Mouse (Mus musculus) MEL (cell line): ENCODE data around the gene 1700123O20Rik. TPM values are rescaled to one million over a fixed set of nuclear protein-coding genes. Genes with fewer than 3 reads are reported as not detected.

Experiments used
- DNase-seq: peaks from one replicate; pipeline ENCODE4 v3.0.0; 2011; ENCODE audit warnings: low read depth, low spot score
- H3K27ac ChIP-seq: 2 replicates; pipeline ENCODE4 v1.5.1; 2012; ENCODE audit warnings: low read depth, mild to moderate bottlenecking, control low read depth, low read length, moderate library complexity; ENCODE audit not compliant: control insufficient read depth
- H3K27me3 ChIP-seq, 2 experiments: fragments of 150-350 bp in 1 of 2; sonication (generic) in 1 of 2; 2 replicates each; pipeline ENCODE4 v1.6.1; 2012; ENCODE audit warnings: low read length in 2 of 2, mild to moderate bottlenecking in 2 of 2, improper control_type of control experiment in 1 of 2, moderate library complexity in 1 of 2; ENCODE audit not compliant: insufficient read depth in 2 of 2, control insufficient read depth in 1 of 2
- H3K36me3 ChIP-seq, 2 experiments: 2 replicates each; pipeline ENCODE4 v1.6.1; 2012 to 2014; ENCODE audit warnings: low read length in 2 of 2, improper control_type of control experiment in 1 of 2, inconsistent platforms in 1 of 2, mild to moderate bottlenecking in 1 of 2; ENCODE audit not compliant: insufficient read depth in 2 of 2, control insufficient read depth in 1 of 2
- H3K4me1 ChIP-seq, 2 experiments: fragments of 150-350 bp in 1 of 2; sonication (generic) in 1 of 2; 2 replicates each; pipeline ENCODE4 v1.6.1; 2012; ENCODE audit warnings: low read length in 2 of 2, improper control_type of control experiment in 1 of 2, mild to moderate bottlenecking in 1 of 2; ENCODE audit not compliant: insufficient read depth in 2 of 2, control insufficient read depth in 1 of 2
- H3K4me3 ChIP-seq, 2 experiments: fragments of 150-350 bp in 1 of 2; sonication (generic) in 1 of 2; 2 replicates each; pipeline ENCODE4 v1.5.1; 2012; ENCODE audit warnings: low read depth in 2 of 2, low read length in 2 of 2, mild to moderate bottlenecking in 2 of 2, moderate library complexity in 2 of 2, control low read depth in 1 of 2, improper control_type of control experiment in 1 of 2; ENCODE audit not compliant: control insufficient read depth in 1 of 2, insufficient read depth in 1 of 2
- H3K79me2 ChIP-seq: 2 replicates; pipeline ENCODE4 v1.6.1; 2012; ENCODE audit warnings: mild to moderate bottlenecking, low read length, moderate library complexity; ENCODE audit not compliant: control insufficient read depth, poor library complexity, insufficient read depth
- H3K9ac ChIP-seq: 2 replicates; pipeline ENCODE4 v1.6.1; 2012; ENCODE audit warnings: low read depth, mild to moderate bottlenecking, control low read depth, low read length, moderate library complexity; ENCODE audit not compliant: control insufficient read depth, poor library complexity, severe bottlenecking
- H3K9me3 ChIP-seq: fragments of 150-350 bp; sonication (generic); replicated peaks from 2 replicates; pipeline ENCODE4 v1.6.1; 2012; ENCODE audit warnings: mild to moderate bottlenecking, low read length, improper control_type of control experiment, moderate library complexity; ENCODE audit not compliant: insufficient read depth
- BHLHE40 ChIP-seq: IDR thresholded peaks from 2 replicates; pipeline ENCODE4 v1.6.1; 2012; ENCODE audit warnings: low read depth, mild to moderate bottlenecking, inconsistent platforms, low read length, improper control_type of control experiment, borderline replicate concordance
- CHD2 ChIP-seq: IDR thresholded peaks from 2 replicates; pipeline ENCODE4 v1.6.1; 2011; ENCODE audit warnings: low read length, improper control_type of control experiment
- ELF1 ChIP-seq: IDR thresholded peaks from 2 replicates; pipeline ENCODE4 v1.6.1; 2014; ENCODE audit warnings: low read depth, mild to moderate bottlenecking, inconsistent platforms, low read length, improper control_type of control experiment, moderate library complexity
- EP300 ChIP-seq, 2 experiments: IDR thresholded peaks; 2 replicates each; pipeline ENCODE4 v1.6.1; 2011; ENCODE audit warnings: improper control_type of control experiment in 2 of 2, low read length in 2 of 2, low read depth in 1 of 2, mild to moderate bottlenecking in 1 of 2
- GABPA ChIP-seq: IDR thresholded peaks from 2 replicates; pipeline ENCODE4 v1.6.1; 2012; ENCODE audit warnings: low read depth, mild to moderate bottlenecking, inconsistent platforms, low read length, improper control_type of control experiment, moderate library complexity
- MAFK ChIP-seq: IDR thresholded peaks from 2 replicates; pipeline ENCODE4 v1.6.1; 2011; ENCODE audit warnings: low read depth, mild to moderate bottlenecking, low read length, improper control_type of control experiment, borderline replicate concordance
- MXI1 ChIP-seq: IDR thresholded peaks from 2 replicates; pipeline ENCODE4 v1.6.1; 2011; ENCODE audit warnings: mild to moderate bottlenecking, low read depth, low read length, improper control_type of control experiment
- MYC ChIP-seq: IDR thresholded peaks from 2 replicates; pipeline ENCODE4 v1.6.1; 2011; ENCODE audit warnings: low read depth, mild to moderate bottlenecking, low read length, improper control_type of control experiment, moderate library complexity
- NELFE ChIP-seq: IDR thresholded peaks from 2 replicates; pipeline ENCODE4 v1.6.1; 2011; ENCODE audit warnings: low read depth, low read length, improper control_type of control experiment
- POLR2AphosphoS5 ChIP-seq: IDR thresholded peaks from 2 replicates; pipeline ENCODE4 v1.6.1; 2012; ENCODE audit warnings: low read depth, borderline replicate concordance, mild to moderate bottlenecking, inconsistent platforms, low read length, moderate library complexity, mixed read lengths
- RCOR1 ChIP-seq: IDR thresholded peaks from 2 replicates; pipeline ENCODE4 v1.6.1; 2012; ENCODE audit warnings: low read depth, mild to moderate bottlenecking, inconsistent platforms, low read length, improper control_type of control experiment
- USF1 ChIP-seq: IDR thresholded peaks from 2 replicates; pipeline ENCODE4 v1.6.1; 2014; ENCODE audit warnings: low read depth, mild to moderate bottlenecking, inconsistent platforms, low read length, improper control_type of control experiment, moderate library complexity
- USF2 ChIP-seq, 2 experiments: IDR thresholded peaks; 2 replicates each; pipeline ENCODE4 v1.6.1; 2011 to 2012; ENCODE audit warnings: improper control_type of control experiment in 2 of 2, low read length in 2 of 2, borderline replicate concordance in 1 of 2, inconsistent platforms in 1 of 2, low read depth in 1 of 2, mild to moderate bottlenecking in 1 of 2; ENCODE audit not compliant: insufficient read depth in 1 of 2
- ZKSCAN1 ChIP-seq: IDR thresholded peaks from 2 replicates; pipeline ENCODE4 v1.6.1; 2012; ENCODE audit warnings: low read depth, mild to moderate bottlenecking, inconsistent platforms, low read length, improper control_type of control experiment, moderate library complexity
- polyA plus RNA-seq, 2 experiments: library from polyadenylated mRNA; stranded (reverse) in 1 of 2; unstranded in 1 of 2; fragments of >175 nt in 1 of 2; fragments of >200 nt in 1 of 2; gene quantifications; 2 replicates each; pipeline versions ENCODE4 v1.2.1 to v1.2.4; 2012; ENCODE audit warnings: low replicate concordance in 2 of 2, low read depth in 1 of 2; ENCODE audit not compliant: insufficient read length in 2 of 2, insufficient read depth in 1 of 2, missing spikeins in 1 of 2
- total RNA-seq: library from RNA; depleted of rRNA; stranded (reverse); fragments of 300-350 nt; gene quantifications from 2 replicates; pipeline ENCODE4 v1.2.3, GENCODE M21; 2012; rRNA removed

The 1700123O20Rik gene
- total and polyA plus RNA-seq, 3 experiments = 44.2 to 72.8 TPM; not detected in 1

DNA sequence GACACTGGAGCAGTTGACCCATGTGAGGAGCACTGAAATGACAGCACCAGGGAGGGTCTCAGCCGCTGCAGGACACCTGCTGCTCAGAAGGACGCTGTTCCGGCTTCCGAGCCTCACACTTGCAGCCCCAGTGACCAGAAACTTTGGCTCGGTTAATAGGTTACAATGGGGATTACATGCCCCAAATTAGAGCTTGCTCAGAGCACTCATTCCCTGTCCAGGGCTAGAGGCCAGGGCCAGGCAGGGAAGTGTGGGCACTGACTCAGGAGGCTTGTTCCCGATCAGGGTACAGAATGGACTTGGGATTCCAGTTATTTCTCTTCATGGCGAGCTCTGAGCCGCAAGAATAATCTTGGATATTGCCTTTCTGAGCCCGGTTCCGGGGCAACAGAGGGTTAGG lies 51.6 kb downstream of the 1700123O20Rik start:
- Histone ChIP-seq H3K9me3 (no peaks in the 10 kb centered on the region), H3K4me3 (no peak overlapping the region)

More for the DNA sequence above, 51.6 kb downstream of the 1700123O20Rik start:
- Histone ChIP-seq H3K9ac (no peak overlapping the region), H3K36me3 (no peaks in the 10 kb centered on the region), H3K4me1 (peaks cover 0 to 16% of the 10 kb centered on the region in 2 experiments; a peak in 3 of 4 replicates), H3K27ac (no peak overlapping the region), H3K27me3 (no peaks in the 10 kb centered on the region; a peak in 1 of 4 replicates), H3K79me2 (no peaks in the 10 kb centered on the region)
- no peak for DNase-seq
- no peak for TF ChIP-seq EP300 (IDR thresholded peaks at IDR 0.05; ENCODE audit: low read depth in 1 of 2, low read length in 2 of 2)
- TF ChIP-seq NELFE = no peak
- TF ChIP-seq USF1 = no peak
- TF ChIP-seq ELF1 = no peak
- TF ChIP-seq MAFK = no peak
- no peak for TF ChIP-seq RCOR1
- TF ChIP-seq POLR2AphosphoS5 = no peak
- no peak for TF ChIP-seq MXI1
- TF ChIP-seq ZKSCAN1 = no peak
- no peak for TF ChIP-seq GABPA
- no peak for TF ChIP-seq MYC
- no peak for TF ChIP-seq BHLHE40
- TF ChIP-seq CHD2 = no peak
- no peak for TF ChIP-seq USF2 (IDR thresholded peaks at IDR 0.05; ENCODE audit: borderline replicate concordance in 1 of 2, insufficient read depth in 1 of 2, low read depth in 1 of 2, low read length in 2 of 2)

Other genes with a start within 250 kb of the 1700123O20Rik start
- gene Lrp10, start 222.1 kb upstream of the 1700123O20Rik start, total RNA-seq = 53.6 and 55.4 TPM in 2 replicates
- gene Lrp10, start 222.1 kb upstream of the 1700123O20Rik start, polyA plus RNA-seq = 100 to 1,000 TPM in 1 of 2 experiments, not detected in 1; 110 TPM
- gene Rem2, start 210.1 kb upstream of the 1700123O20Rik start, total RNA-seq = 28.6 and 38.8 TPM in 2 replicates
- gene Rem2, start 210.1 kb upstream of the 1700123O20Rik start, polyA plus RNA-seq = 1 to 10 TPM in 1 of 2 experiments, not detected in 1; 4.8 TPM
- gene Prmt5, start 168.7 kb upstream of the 1700123O20Rik start, total RNA-seq = 170 and 192 TPM in 2 replicates
- gene Prmt5, start 168.7 kb upstream of the 1700123O20Rik start, polyA plus RNA-seq = 100 to 1,000 TPM in 1 of 2 experiments, not detected in 1; 167 TPM
- 39.2 and 47.5 TPM in 2 replicates for gene Haus4, start 131.6 kb upstream of the 1700123O20Rik start, total RNA-seq
- 10 to 100 TPM in 1 of 2 experiments, not detected in 1; 73.4 TPM for gene Haus4, start 131.6 kb upstream of the 1700123O20Rik start, polyA plus RNA-seq
- gene Ajuba, start 108.7 kb upstream of the 1700123O20Rik start, total RNA-seq = 0.07 and 0.08 TPM in 2 replicates
- gene Ajuba, start 108.7 kb upstream of the 1700123O20Rik start, polyA plus RNA-seq = under 1 TPM in 1 of 2 experiments, not detected in 1; 0.08 TPM
- gene 4931414P19Rik, start 80.2 kb upstream of the 1700123O20Rik start, total RNA-seq = 1.9 and 2.1 TPM in 2 replicates
- 1 to 10 TPM in 1 of 2 experiments, not detected in 1; 4.8 TPM for gene 4931414P19Rik, start 80.2 kb upstream of the 1700123O20Rik start, polyA plus RNA-seq
- 305 and 327 TPM in 2 replicates for gene Psmb5, start 68.2 kb upstream of the 1700123O20Rik start, total RNA-seq
- gene Psmb5, start 68.2 kb upstream of the 1700123O20Rik start, polyA plus RNA-seq = 100 to 1,000 TPM; 318 to 546 TPM
- gene Psmb11, start 64.8 kb upstream of the 1700123O20Rik start, total RNA-seq = not detected in 2 replicates
- under 1 TPM in 1 of 2 experiments, not detected in 1; 0.06 TPM for gene Psmb11, start 64.8 kb upstream of the 1700123O20Rik start, polyA plus RNA-seq
- gene Gm17606, start 45.3 kb upstream of the 1700123O20Rik start, total RNA-seq = not detected in 2 replicates
- under 1 TPM in 1 of 2 experiments, not detected in 1; 0.99 TPM for gene Gm17606, start 45.3 kb upstream of the 1700123O20Rik start, polyA plus RNA-seq
- 0.89 and 0.92 TPM in 2 replicates for gene Cdh24, start 44.9 kb upstream of the 1700123O20Rik start, total RNA-seq
- gene Cdh24, start 44.9 kb upstream of the 1700123O20Rik start, polyA plus RNA-seq = 1 to 10 TPM in 1 of 2 experiments, not detected in 1; 5.8 TPM
- 110 and 115 TPM in 2 replicates for gene Acin1, start 715 bp downstream of the 1700123O20Rik start, total RNA-seq
- gene Acin1, start 715 bp downstream of the 1700123O20Rik start, polyA plus RNA-seq = 100 to 1,000 TPM; 103 to 248 TPM
- gene Gm29776, start 12.6 kb downstream of the 1700123O20Rik start, total RNA-seq = not detected in 2 replicates
- not detected for gene Gm29776, start 12.6 kb downstream of the 1700123O20Rik start, polyA plus RNA-seq
- not detected in 2 replicates for gene Cebpe, start 26.0 kb downstream of the 1700123O20Rik start, total RNA-seq
- under 1 TPM in 1 of 2 experiments, not detected in 1; 0.32 TPM for gene Cebpe, start 26.0 kb downstream of the 1700123O20Rik start, polyA plus RNA-seq
- 0.07 and 0.08 TPM in 2 replicates for gene Slc7a8, start 95.7 kb downstream of the 1700123O20Rik start, total RNA-seq
- under 1 TPM in 1 of 2 experiments, not detected in 1; 0.29 TPM for gene Slc7a8, start 95.7 kb downstream of the 1700123O20Rik start, polyA plus RNA-seq
- gene Rnf212b, start 127.9 kb downstream of the 1700123O20Rik start, total RNA-seq = not detected in 2 replicates
- gene Rnf212b, start 127.9 kb downstream of the 1700123O20Rik start, polyA plus RNA-seq = not detected
- 4.7 and 4.9 TPM in 2 replicates for gene Homez, start 184.7 kb downstream of the 1700123O20Rik start, total RNA-seq
- 1 to 10 TPM in 1 of 2 experiments, not detected in 1; 8.5 TPM for gene Homez, start 184.7 kb downstream of the 1700123O20Rik start, polyA plus RNA-seq
- 0.56 and 0.73 TPM in 2 replicates for gene Ppp1r3e, start 191.3 kb downstream of the 1700123O20Rik start, total RNA-seq
- 1 to 10 TPM in 1 of 2 experiments, not detected in 1; 1.2 TPM for gene Ppp1r3e, start 191.3 kb downstream of the 1700123O20Rik start, polyA plus RNA-seq
- 10.5 and 12.5 TPM in 2 replicates for gene Bcl2l2, start 197.2 kb downstream of the 1700123O20Rik start, total RNA-seq
- 10 to 100 TPM in 1 of 2 experiments, not detected in 1; 18.8 TPM for gene Bcl2l2, start 197.2 kb downstream of the 1700123O20Rik start, polyA plus RNA-seq
- 0.58 and 0.88 TPM in 2 replicates for gene Gm20521, start 197.2 kb downstream of the 1700123O20Rik start, total RNA-seq
- 1 to 10 TPM in 1 of 2 experiments, not detected in 1; 3.4 TPM for gene Gm20521, start 197.2 kb downstream of the 1700123O20Rik start, polyA plus RNA-seq
- 82.3 and 85.8 TPM in 2 replicates for gene Pabpn1, start 206.3 kb downstream of the 1700123O20Rik start, total RNA-seq
- gene Pabpn1, start 206.3 kb downstream of the 1700123O20Rik start, polyA plus RNA-seq = 100 to 1,000 TPM in 1 of 2 experiments, not detected in 1; 393 TPM
- 0.13 and 0.31 TPM in 2 replicates for gene Slc22a17, start 226.9 kb downstream of the 1700123O20Rik start, total RNA-seq
- gene Slc22a17, start 226.9 kb downstream of the 1700123O20Rik start, polyA plus RNA-seq = 1 to 10 TPM in 1 of 2 experiments, not detected in 1; 1.1 TPM
- not detected in 2 replicates for gene Efs, start 239.9 kb downstream of the 1700123O20Rik start, total RNA-seq
- not detected for gene Efs, start 239.9 kb downstream of the 1700123O20Rik start, polyA plus RNA-seq
- not detected in 2 replicates for gene Il25, start 246.5 kb downstream of the 1700123O20Rik start, total RNA-seq
- gene Il25, start 246.5 kb downstream of the 1700123O20Rik start, polyA plus RNA-seq = not detected